Mouse (Mus musculus): ENCODE results near the gene Efcab2. TPM values are rescaled to one million over a fixed set of nuclear protein-coding genes. Genes with fewer than 3 reads are reported as not detected.

The Efcab2 gene
- polyA plus RNA-seq, 1 experiment from 2014 or later: 21.5 TPM

DNA sequence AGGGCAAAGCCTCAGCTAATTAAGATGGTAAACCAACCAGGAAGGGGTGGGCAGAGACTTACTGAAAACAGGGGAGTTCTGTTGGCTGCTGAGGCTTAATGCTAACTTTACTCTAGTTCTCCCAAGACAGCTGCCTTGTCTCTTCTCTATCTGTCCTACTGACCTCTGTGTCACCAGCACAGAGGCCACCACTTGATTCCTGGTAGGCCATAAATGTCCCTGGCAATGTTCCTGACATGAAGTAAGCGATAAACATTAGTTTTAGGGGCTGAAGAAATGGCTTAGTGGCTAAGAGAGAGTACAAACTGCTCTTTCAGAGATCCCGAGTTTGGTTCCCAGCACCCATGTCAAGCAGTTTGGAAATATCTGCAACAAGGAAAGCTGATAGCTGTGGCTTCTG, 29.0 kb upstream of the Efcab2 start:
- Histone ChIP-seq H3K4me2 (no peak overlapping the region), H3K9me3 (replicated peaks) (no peaks in the 10 kb centered on the region), H3K9ac (no peak overlapping the region), H3K27ac (no peak overlapping the region), H3K36me3 (no peaks in the 10 kb centered on the region), H3K27me3 (no peaks in the 10 kb centered on the region), H3K4me1 (replicated peaks) (peaks cover 3% of the 10 kb centered on the region; the same call in 1 of the 2 replicates), H3K4me3 (no peak overlapping the region)
- no peak for ATAC-seq (replicated peaks; ENCODE audit: insufficient number of reproducible peaks, insufficient read depth, low FRiP score, low read depth)
- 55% methylated on average over 2 of the region's 2 CpGs for WGBS

DNA sequence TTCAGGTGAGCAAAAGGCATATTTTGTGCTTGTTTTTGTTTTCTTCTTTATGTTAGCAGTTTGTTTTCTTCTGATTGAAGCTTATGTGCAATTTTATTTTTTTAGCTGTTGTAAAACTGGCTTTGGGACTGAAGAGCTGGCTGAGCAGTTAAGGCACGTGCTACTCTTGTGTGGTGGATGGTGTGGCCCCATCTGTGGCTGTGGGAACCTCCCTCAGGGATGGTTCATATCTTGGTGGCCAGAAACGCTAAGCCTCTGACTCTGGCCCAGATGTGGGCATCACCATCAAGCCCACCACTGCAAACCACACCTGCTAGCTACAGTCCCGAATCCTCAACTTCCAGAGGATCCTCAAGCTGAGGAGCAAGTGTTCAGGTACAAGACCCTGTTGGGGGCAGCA, 27.8 kb upstream of the Efcab2 start:
- ATAC-seq (replicated peaks; ENCODE audit: insufficient number of reproducible peaks, insufficient read depth, low FRiP score, low read depth): no peak
- WGBS: 64% methylated on average over 3 of the region's 3 CpGs

DNA sequence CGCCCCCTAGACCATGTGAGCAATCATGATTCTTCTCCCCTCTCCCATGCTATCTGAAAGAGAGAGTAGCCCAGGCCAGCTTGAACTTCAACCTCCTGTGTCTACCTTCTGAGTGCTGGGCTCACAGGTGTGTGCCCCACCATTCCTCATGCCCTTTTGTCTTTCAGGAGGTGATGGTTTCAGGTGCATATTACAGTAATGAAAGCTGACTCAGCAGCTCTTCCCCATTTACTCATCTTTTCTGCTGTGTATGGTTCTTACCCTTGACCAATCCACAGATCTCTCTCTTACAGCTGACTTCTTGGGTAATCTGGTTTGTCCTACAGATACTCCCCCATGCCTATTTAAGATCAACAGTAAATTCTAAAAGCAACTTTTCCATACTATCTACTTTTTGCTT, 26.7 kb upstream of the Efcab2 start:
- Histone ChIP-seq H3K36me3 (no peaks in the 10 kb centered on the region), H3K4me3 (no peak overlapping the region), H3K9me3 (replicated peaks) (no peaks in the 10 kb centered on the region), H3K9ac (no peak overlapping the region), H3K27ac (no peak overlapping the region), H3K4me2 (no peak overlapping the region), H3K4me1 (replicated peaks) (peaks cover 10% of the 10 kb centered on the region), H3K27me3 (no peaks in the 10 kb centered on the region)
- WGBS: 95% methylated on average over 1 of the region's 1 CpGs
- ATAC-seq (replicated peaks; ENCODE audit: insufficient number of reproducible peaks, insufficient read depth, low FRiP score, low read depth): no peak

More for the DNA sequence above, 27.8 kb upstream of the Efcab2 start:
- Histone ChIP-seq H3K4me3 (no peak overlapping the region), H3K4me1 (replicated peaks) (peaks cover 10% of the 10 kb centered on the region), H3K36me3 (no peaks in the 10 kb centered on the region), H3K9me3 (replicated peaks) (no peaks in the 10 kb centered on the region), H3K9ac (no peak overlapping the region), H3K27ac (no peak overlapping the region), H3K27me3 (no peaks in the 10 kb centered on the region), H3K4me2 (no peak overlapping the region)

DNA sequence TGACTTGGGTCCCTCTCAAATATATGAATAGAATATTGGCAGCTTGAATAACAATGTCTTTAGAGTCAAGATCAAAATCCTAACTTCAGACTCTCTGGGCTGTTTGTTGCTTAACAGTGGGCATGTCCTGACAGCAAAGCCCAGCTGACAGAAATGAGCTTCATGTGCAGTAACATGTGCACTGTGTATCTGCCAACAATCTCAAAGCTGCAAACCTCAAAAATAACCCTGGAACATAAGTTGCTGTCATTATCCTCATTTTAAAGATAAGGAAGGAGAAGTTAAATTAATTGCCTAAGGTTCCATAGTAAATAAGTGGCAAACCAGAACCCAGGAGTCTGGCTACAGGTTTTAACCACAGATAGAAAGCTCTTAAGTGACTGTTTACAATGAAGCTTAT, 23.7 kb upstream of the Efcab2 start:
- H3K4me1 ChIP-seq (replicated peaks): peaks cover 7% of the 10 kb centered on the region; the same call in 1 of the 2 replicates
- H3K27ac ChIP-seq: no peak overlapping the region
- H3K27me3 ChIP-seq: no peaks in the 10 kb centered on the region
- H3K9ac ChIP-seq: no peak overlapping the region
- no peaks in the 10 kb centered on the region for H3K9me3 ChIP-seq (replicated peaks)
- H3K4me3 ChIP-seq: no peak overlapping the region
- H3K36me3 ChIP-seq: no peaks in the 10 kb centered on the region
- H3K4me2 ChIP-seq: no peak overlapping the region
- ATAC-seq (replicated peaks; ENCODE audit: insufficient number of reproducible peaks, insufficient read depth, low FRiP score, low read depth): no peak

DNA sequence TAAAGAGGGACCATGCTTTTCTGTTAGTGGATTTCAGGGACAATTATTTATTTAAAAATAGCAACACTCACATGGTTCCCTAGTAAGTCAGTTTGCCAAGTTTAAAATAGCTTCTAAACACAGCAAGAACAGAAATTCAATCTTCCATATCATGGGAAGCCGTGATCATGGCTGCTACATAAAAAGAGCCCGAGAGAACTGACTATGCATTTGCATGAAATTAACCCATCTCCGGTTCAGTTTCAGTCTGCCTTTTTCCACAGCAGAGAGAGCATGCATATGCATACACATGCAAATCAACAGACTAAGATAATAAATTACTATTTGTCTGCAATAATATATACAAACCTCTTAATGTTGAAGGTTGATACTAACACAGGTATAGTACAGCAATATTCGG, 17.1 kb upstream of the Efcab2 start:
- no peaks in the 10 kb centered on the region for H3K9me3 ChIP-seq (replicated peaks)
- peak overlapping the region; percentile 19 for H3K27ac ChIP-seq
- H3K4me2 ChIP-seq: no peak overlapping the region
- 67% methylated on average over 4 of the region's 4 CpGs for WGBS
- no peaks in the 10 kb centered on the region for H3K27me3 ChIP-seq
- H3K36me3 ChIP-seq: no peaks in the 10 kb centered on the region
- no peak overlapping the region for H3K9ac ChIP-seq
- ATAC-seq (replicated peaks; ENCODE audit: insufficient number of reproducible peaks, insufficient read depth, low FRiP score, low read depth): no peak
- no peak overlapping the region for H3K4me3 ChIP-seq
- peaks cover 13% of the 10 kb centered on the region for H3K4me1 ChIP-seq (replicated peaks)

DNA sequence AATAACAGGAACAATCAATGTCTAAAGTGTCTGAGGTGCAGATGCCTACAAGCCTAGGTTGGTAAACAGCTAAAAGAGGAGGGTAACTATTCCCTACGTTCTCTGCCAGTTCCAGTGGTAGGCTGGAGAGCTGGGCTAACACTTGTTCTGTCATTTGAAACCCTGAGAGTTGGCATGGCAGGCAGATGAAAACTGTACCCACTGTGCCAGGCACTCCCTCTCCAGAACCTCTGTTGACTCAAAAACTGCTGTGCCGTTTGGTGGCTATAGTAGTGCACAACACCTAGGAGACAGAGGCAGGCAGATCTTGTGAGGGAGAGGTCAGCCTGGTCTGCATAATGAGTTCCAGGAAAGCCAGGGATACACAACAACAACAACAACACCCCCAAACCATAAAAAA, 16.5 kb upstream of the Efcab2 start:
- no peak overlapping the region for H3K4me2 ChIP-seq
- H3K9me3 ChIP-seq (replicated peaks): no peaks in the 10 kb centered on the region
- H3K9ac ChIP-seq: no peak overlapping the region
- H3K36me3 ChIP-seq: no peaks in the 10 kb centered on the region
- no peak for ATAC-seq (replicated peaks; ENCODE audit: insufficient number of reproducible peaks, insufficient read depth, low FRiP score, low read depth)
- H3K27ac ChIP-seq: no peak overlapping the region
- WGBS: 82% methylated on average over 2 of the region's 2 CpGs
- peaks cover 13% of the 10 kb centered on the region for H3K4me1 ChIP-seq (replicated peaks)
- no peaks in the 10 kb centered on the region for H3K27me3 ChIP-seq
- no peak overlapping the region for H3K4me3 ChIP-seq

DNA sequence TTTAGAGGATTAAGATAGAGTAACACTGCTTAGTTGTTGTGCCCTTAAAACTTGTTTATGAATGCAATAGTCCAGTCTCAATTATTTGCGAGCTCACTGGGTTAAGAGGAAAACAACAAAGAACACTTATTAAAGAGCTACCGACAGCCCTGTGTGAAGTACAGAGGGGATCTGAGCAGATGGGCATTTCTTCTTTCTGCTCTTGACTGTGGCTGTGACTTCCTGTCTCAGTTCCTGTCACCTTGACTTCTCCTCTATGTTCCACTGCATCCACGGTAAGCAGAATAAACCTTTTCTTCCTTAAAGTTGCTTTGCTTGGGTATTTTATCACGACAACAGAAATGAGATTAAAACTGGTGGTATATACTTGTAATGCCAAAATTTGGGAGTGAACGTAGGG, 12.9 kb upstream of the Efcab2 start:
- no peak overlapping the region for H3K27ac ChIP-seq
- H3K9me3 ChIP-seq (replicated peaks): no peaks in the 10 kb centered on the region
- H3K9ac ChIP-seq: no peak overlapping the region
- no peak overlapping the region for H3K4me3 ChIP-seq
- no peaks in the 10 kb centered on the region for H3K27me3 ChIP-seq
- no peaks in the 10 kb centered on the region for H3K36me3 ChIP-seq
- H3K4me2 ChIP-seq: no peak overlapping the region
- H3K4me1 ChIP-seq (replicated peaks): peaks cover 21% of the 10 kb centered on the region
- no peak for ATAC-seq (replicated peaks; ENCODE audit: insufficient number of reproducible peaks, insufficient read depth, low FRiP score, low read depth)
- WGBS: 64% methylated on average over 5 of the region's 5 CpGs

DNA sequence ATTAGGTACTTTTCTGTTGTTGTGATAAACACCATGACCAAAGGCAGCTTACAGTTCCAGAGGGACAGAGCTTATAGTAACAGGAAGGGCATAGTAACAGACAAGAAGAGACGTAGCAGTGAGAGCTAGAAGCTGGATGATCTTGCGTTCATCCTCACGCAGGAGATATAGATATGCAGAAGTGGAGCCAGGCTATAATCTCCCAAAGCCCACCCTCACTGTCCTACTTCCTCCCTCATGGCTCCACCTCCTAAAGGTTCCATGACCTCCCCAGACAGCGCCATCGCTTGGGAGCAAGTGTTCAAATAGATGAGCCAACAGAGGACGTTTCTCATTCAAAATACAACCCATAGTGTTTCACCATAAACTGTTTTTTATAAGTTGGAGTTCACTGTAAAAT, 10.8 kb upstream of the Efcab2 start:
- ATAC-seq (replicated peaks; ENCODE audit: insufficient number of reproducible peaks, insufficient read depth, low FRiP score, low read depth): no peak
- WGBS: 77% methylated on average over 6 of the region's 6 CpGs
- H3K9ac ChIP-seq: no peak overlapping the region

DNA sequence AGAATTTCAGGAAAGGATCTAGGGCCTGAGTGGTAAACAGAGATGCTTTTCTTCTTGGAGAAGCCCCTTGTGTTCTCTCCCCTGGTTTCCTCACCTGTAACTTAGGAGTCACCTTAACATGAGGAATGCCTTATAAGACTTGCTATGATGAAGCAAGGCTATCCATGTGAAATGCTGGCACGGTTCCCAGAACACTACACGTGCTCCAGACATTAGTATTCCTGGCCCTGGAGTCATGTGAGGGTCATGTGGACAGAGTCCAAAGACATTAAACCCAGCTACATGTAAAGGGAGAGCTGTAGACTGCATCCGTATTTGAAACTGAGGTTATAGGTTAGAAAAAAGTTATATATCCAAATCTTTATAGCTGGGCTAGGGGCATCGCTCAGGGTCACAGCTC, 9.5 kb upstream of the Efcab2 start:
- H3K9ac ChIP-seq: no peak overlapping the region
- H3K4me3 ChIP-seq: no peak overlapping the region
- no peaks in the 10 kb centered on the region for H3K36me3 ChIP-seq
- H3K27me3 ChIP-seq: no peaks in the 10 kb centered on the region
- H3K9me3 ChIP-seq (replicated peaks): no peaks in the 10 kb centered on the region
- no peak overlapping the region for H3K4me2 ChIP-seq
- H3K4me1 ChIP-seq (replicated peaks): peaks cover 7% of the 10 kb centered on the region
- WGBS: 39% methylated on average over 4 of the region's 4 CpGs
- peak; percentile 66; the same call in 1 of the 2 replicates for ATAC-seq (replicated peaks; ENCODE audit: insufficient number of reproducible peaks, insufficient read depth, low FRiP score, low read depth)
- peak overlapping the region; percentile 62 for H3K27ac ChIP-seq

More for the DNA sequence above, 10.8 kb upstream of the Efcab2 start:
- Histone ChIP-seq H3K9me3 (replicated peaks) (no peaks in the 10 kb centered on the region), H3K36me3 (no peaks in the 10 kb centered on the region), H3K27me3 (no peaks in the 10 kb centered on the region), H3K4me1 (replicated peaks) (peaks cover 11% of the 10 kb centered on the region), H3K27ac (no peak overlapping the region), H3K4me2 (no peak overlapping the region), H3K4me3 (no peak overlapping the region)

DNA sequence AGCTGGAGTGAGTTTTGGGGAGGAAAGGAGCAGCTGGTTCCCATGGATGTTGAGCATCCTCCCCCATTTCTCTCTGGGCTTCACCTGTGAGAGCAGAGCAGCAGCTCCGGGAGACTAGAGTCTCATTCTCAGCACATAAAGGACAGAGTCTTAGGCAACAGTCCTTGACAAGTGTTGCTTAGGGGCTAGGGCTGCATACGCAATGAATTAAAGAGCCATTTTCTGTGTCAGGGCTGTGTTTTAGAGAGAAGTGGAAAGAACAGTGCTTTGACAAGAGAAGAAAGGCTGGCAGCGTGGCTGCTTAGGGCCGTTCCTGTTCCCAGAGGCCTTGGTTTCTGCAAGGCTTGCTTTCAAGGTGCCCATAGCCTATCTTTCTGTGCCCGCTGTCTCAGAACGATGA, 6.0 kb upstream of the Efcab2 start:
- H3K4me2 ChIP-seq: no peak overlapping the region
- no peak overlapping the region for H3K4me3 ChIP-seq
- peaks cover 7% of the 10 kb centered on the region for H3K4me1 ChIP-seq (replicated peaks)
- no peaks in the 10 kb centered on the region for H3K27me3 ChIP-seq
- no peak overlapping the region for H3K27ac ChIP-seq
- no peak for ATAC-seq (replicated peaks; ENCODE audit: insufficient number of reproducible peaks, insufficient read depth, low FRiP score, low read depth)
- WGBS: 84% methylated on average over 6 of the region's 6 CpGs
- H3K9me3 ChIP-seq (replicated peaks): no peaks in the 10 kb centered on the region
- H3K36me3 ChIP-seq: no peaks in the 10 kb centered on the region
- no peak overlapping the region for H3K9ac ChIP-seq

DNA sequence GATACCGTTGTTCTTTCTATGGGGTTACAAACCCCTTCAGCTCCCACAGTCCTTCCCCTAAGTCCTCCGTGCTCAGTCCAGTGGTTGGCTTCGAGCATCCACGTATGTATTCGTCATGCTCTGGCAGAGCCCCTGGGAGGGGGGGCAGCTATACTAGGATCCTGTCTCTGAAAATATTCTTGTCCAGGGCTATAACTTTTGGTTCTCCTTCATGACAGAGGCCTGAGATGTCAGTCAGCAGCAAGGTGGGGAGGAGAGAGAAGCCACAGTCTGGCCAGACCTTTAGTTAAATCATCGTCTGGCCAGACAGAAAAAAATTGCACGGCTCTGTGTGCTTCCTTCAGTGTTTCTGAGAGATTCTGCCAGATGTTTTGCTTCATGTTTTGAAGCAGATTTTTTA, 5.2 kb upstream of the Efcab2 start:
- no peak overlapping the region for H3K9ac ChIP-seq
- H3K4me1 ChIP-seq (replicated peaks): peaks cover 7% of the 10 kb centered on the region
- no peak overlapping the region for H3K4me2 ChIP-seq
- H3K36me3 ChIP-seq: no peaks in the 10 kb centered on the region
- no peak overlapping the region for H3K4me3 ChIP-seq
- H3K27ac ChIP-seq: no peak overlapping the region
- no peaks in the 10 kb centered on the region for H3K9me3 ChIP-seq (replicated peaks)
- WGBS: 58% methylated on average over 7 of the region's 7 CpGs
- no peaks in the 10 kb centered on the region for H3K27me3 ChIP-seq
- no peak for ATAC-seq (replicated peaks; ENCODE audit: insufficient number of reproducible peaks, insufficient read depth, low FRiP score, low read depth)

DNA sequence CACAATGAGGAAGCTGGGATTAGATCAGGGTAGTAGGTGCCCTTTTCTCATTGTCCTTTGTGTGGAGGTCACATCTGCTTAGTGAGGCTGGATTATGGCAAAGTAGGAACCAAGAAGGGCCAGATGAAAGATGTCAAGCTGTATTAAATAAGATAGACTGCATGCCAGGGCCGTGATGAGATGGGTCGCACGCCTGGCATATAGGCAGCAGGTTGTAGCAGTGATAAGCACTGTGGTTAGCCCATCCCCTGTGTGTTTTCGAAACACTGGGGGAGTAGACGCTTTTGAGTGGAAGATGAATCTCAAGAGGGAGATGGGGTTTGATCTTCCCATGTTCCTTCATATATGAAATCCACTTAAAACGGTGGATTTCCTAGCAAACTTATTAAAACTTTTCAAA, 3.9 kb upstream of the Efcab2 start:
- 86% methylated on average over 6 of the region's 6 CpGs for WGBS

More for the DNA sequence above, 3.9 kb upstream of the Efcab2 start:
- Histone ChIP-seq H3K27ac (no peak overlapping the region), H3K4me2 (no peak overlapping the region), H3K9ac (no peak overlapping the region), H3K4me3 (no peak overlapping the region), H3K27me3 (no peaks in the 10 kb centered on the region), H3K4me1 (replicated peaks) (no peaks in the 10 kb centered on the region), H3K9me3 (replicated peaks) (no peaks in the 10 kb centered on the region), H3K36me3 (no peaks in the 10 kb centered on the region)
- no peak for ATAC-seq (replicated peaks; ENCODE audit: insufficient number of reproducible peaks, insufficient read depth, low FRiP score, low read depth)
